Mouse (Mus musculus): Measurements from ENCODE around the gene Mical3.
A peak's percentile ranks its signal among the peaks of the same experiment; 100 is the strongest.

The Mical3 gene

DNA sequence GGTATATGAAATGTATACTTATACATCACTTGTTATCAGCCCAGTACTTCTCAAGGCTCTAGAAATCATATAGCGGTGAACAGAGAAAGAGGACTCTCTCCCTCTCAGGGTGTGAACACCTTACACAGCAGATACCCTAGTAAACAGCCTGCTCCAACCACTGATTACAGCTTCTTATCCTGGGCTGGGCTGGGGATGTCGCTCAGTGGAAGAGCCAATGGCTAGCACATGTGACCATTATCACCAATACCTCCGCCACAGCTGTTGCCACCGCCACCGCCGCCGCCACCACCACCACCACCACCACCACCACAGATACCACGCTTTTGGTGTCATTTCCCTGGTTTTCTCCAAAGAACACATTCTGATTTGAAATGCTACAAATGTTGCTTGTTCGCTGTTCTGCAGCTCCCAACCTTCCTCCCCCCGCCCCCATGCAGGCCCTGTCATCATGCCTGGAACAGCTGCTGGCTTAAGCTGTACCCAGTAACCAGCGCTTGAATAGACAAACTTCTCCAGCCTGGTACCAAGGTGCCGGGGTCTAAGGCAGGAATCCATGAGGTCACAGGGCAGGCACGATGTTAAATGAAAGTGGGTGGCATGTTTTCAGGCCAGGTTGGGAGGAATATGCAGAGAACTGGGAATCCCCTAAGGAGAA, 78.7 kb downstream of the Mical3 start:
- no peak for DNase-seq (ENCODE audit: low spot score in 2 of 2)

DNA sequence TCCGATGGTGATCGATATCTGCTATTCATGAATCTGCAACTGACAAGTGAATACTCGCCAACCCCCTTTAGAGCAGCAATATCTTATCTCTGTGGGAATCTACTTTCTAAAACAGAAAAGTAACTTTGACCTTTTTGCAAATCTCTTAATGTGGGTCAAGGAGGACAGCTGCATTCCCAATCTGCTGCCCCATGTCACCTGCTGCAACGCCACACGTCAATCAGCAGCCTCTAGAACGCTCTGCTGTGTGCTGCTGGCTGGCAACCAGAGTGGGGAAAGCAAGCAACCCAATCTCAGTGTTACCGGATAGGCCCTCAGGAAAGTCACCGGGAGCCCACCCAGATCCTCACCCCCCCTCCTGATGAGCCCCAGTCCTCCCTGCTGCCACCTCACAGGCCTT, 79.4 kb downstream of the Mical3 start:
- no peak for DNase-seq (ENCODE audit: low spot score in 2 of 2)

DNA sequence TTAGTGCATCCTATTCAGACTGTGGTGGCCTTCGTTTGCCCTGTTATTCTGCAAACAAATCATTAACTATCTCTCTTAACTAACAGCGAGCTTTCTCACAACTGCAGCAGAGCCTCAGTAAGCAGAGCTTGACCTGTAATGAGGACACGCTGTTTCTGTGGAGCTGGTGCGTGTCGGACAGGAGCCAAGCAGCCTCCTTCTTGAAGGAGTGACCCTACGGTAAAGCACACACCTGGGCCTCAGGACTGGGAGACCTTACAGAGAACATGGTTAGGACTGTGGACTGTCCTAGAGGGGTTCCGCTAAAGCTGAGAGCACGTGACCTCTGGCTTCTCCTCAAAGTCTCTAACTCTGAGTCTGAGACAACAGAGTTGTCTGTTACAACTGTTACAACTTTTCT, 82.1 kb downstream of the Mical3 start:
- DNase-seq (ENCODE audit: low spot score in 2 of 2), result no peak

DNA sequence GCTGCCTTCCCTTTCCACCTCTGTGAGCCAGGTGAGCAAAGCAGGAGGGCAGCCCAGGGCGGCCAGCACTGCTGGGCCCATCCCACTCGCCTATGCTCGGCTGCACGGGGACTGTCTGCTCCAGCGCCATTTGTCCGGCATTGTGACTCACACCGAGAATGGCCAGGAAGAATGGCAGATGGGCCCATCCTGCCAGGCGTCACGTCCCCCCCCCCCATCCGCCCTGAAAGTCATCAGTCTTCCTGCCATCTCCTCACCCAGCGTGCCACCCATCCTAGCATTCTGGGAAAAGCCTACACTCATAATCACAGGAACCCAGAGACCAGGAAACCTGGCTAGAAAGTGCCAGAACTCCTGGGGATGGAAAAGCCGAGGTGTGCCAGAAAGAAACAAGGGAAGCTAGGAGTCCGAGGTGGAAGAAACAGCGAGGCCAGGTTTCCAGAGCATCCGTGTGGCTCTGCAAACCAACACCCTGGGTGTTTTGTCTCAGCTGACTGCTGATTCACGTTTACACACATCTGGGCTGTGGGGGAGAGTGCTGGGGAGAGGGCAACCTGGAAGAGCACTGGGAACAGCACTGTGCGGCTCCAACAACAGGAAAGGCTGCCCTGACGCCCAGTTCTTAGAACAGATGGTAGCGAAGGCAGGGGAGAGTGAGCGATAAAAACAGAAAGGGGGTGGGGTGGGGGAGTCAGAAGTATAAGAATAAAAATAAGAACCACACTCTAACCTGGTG, 85.3 kb downstream of the Mical3 start:
- DNase-seq (ENCODE audit: low spot score in 2 of 2), result no peak

DNA sequence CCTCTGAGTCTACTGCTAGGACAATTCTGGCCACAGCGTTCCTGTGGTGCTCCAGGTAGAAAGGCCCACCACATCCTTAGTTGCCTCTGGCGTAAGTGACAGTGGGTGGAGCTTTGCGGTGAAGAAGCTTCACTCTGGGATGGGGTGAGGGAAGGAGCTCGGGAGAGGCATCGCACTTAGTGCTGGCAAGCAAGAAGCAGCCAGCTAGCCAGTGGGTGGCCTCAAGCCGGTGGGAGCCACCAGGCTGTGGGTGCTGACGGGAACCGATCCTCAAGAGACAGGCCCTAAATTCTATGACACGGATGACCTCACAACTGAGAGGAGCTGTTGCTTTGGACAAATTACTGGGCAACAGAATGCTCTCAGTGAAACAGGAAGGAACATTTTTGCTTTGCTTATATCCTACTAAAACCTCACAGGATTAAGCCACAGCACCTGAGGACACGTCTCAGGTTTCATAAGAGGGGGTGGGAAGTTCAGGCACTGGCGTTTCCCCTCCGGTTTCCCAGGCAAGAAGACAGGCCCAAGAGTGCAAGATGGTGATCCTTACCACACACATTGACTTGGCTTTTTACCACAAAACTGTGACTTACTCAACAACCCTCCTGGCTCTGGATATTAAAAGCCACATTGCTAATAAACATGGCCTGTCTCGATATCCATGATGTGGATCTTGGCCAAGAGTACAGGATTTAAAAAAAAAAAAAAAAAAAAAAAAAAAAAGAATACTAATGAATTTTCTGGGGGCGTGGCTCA, 87.2 kb downstream of the Mical3 start:
- DNase-seq (ENCODE audit: low spot score in 2 of 2), result no peak

DNA sequence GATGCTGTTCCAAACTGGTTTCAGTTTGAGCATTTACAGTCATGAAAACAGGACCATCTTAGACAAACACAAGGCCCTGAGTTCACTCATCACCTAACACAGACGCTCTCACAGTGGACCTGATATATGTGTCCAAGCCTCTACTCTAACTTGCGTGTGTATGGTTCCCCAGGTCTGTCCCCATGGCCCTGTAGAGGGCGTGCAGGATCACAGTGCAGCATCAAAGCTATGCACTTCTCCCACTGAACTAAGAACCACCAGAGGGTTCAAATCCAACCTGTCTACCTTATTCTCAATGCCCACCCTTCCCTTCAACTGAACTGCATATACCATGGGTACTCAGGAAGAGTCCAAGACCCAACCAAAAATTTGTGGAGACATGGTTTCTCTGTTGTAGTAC, 91.1 kb downstream of the Mical3 start:
- no peak for DNase-seq (ENCODE audit: low spot score in 2 of 2)

DNA sequence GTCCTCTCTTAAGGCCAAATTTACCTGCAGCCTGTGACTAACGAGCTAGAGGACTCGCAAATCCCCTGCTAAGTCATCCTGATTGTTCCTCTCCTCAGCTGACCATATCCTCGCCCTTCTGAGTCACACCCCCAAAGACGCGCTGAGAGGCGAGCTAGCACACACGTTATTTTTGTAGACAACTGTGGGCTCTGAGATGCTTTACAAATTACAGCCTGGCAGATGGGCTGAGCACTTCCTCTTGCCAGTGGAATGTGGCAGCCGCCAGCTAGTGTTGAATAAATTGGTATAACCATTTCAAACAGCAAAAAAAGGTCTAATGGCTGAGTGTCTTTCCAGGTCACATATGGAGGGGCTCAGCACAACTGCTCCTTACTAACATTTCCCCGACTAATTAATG, 91.5 kb downstream of the Mical3 start:
- DNase-seq (ENCODE audit: low spot score in 2 of 2), result no peak

DNA sequence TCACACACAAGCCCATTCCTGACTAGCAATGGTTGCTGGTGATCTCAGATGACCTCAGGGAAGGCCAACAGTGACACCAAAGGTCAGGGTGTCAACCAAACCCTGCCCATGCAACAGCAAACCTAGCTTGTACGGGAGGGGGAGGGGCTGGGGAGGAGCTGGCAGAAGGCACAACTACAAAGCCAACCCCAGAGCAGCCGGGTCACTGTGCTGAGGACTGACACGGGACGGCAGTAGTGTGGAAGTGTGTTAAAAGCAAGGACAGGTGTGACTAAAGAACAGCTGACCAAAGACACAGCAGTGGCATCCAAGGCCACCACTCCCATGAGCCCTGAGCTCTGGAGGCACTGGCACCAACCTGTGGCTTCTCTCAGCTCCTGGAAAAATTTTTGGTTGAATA, 93.7 kb downstream of the Mical3 start:
- no peak for DNase-seq (ENCODE audit: low spot score in 2 of 2)

DNA sequence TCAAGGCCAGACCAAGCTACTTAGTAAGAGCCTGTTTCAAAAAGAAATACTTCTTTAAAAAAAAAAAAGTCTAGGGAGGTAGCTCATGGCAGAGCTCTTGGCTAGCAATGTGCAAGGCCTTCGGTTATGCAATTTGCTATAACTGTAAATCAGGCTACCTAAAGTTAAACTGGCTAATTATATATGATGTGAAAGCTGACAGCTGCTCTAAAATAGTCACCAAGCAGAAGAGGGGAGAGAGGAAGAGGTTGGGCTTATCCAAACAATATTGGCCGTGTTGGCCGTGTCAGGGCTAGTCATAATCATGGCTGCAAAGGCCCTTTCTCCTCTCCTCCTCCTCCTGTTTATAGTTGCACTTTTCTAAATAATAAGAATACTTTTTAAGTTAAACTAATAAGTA, 94.9 kb downstream of the Mical3 start:
- DNase-seq (ENCODE audit: low spot score in 2 of 2), result no peak

DNA sequence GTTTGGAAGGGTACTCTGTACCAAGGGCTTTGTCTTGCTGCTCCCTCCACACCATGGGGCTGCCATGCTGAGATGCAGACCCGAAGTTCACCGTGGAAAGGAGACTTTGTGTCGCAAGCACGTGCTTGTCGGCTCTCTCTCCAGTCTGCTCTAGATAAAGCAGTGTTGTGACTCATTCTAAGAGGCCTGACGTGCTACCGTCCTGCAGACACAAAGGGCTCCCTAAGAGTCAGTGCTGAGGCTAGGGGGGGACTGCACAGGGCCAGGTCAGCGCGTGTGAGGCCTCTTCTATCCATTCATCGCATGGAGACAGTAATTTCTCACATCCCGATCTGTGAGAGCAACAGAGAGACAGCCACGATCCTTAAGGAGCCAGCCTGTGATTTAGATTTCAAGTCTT, 95.5 kb downstream of the Mical3 start:
- no peak for DNase-seq (ENCODE audit: low spot score in 2 of 2)

DNA sequence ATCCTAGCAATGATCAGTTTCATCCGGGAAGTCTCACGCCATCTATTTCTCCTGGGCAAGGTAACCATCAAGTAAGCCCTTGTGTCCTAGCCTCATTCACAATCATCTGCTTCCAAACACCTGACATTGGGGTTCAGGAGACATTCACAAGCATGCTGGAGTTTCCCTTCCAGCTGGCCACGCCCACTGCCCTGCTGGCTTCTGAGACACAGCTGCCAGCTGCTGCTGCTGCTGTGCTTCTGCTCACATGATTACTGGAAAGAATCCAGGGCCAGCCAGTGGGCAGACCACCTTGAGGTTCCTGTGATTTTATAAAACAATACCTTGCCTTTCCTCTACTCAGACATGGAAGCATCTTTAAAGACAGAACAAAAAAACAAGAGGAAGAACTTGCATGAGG, 97.5 kb downstream of the Mical3 start:
- no peak for DNase-seq (ENCODE audit: low spot score in 2 of 2)

DNA sequence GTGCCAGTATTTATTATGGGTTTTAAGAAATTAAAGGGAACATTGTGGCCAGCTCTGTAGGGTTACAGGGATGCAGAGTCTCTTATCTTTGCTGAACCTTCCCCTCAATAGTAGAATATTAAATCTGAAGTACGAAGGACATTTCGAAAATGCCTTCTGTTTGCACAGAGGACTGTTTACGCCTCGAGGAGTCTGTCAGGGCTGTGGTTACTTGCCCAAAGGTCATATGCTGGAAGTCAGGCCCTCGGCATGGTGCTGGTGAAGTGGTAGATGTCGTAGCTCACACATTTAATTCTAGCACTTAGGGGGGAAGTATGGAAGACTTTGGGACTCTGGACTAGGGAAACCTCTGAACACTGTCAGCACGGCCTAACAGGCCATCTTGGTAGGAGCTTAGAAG, 99.4 kb downstream of the Mical3 start:
- no peak for DNase-seq (ENCODE audit: low spot score in 2 of 2)

DNA sequence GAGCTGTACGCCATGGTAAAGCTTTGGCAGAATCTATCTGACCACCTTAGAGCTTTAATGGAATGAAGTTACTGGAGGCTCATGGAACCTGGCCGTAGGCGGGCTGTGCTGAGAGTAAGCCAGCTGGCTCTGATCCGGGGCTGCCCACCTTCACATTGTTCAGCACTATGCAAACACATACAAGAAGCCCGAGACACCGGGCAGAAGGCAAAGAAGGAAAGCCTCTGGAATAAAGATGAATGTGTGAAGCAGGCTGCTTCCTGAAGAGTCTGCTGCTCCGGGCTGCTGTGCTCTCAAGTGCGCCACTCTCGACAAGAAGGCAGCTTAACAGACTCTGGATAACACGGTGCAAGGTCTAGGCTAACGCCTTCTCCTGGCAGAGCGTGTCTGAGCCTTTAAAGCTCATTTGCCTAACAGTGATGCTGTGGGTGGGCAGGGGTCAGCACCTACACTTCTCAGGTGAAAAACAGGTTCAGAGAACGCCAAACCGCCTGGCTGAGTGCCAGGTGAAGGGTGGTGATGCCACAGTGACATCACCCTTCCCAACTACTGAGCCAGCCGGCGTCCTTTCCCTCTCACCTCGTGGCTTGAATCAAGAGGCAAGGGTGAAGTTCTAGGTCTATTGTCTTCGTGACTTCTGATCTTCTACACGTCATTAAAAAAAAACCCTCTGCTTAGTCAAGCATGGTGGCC, 100.8 kb downstream of the Mical3 start:
- no peak for DNase-seq (ENCODE audit: low spot score in 2 of 2)

DNA sequence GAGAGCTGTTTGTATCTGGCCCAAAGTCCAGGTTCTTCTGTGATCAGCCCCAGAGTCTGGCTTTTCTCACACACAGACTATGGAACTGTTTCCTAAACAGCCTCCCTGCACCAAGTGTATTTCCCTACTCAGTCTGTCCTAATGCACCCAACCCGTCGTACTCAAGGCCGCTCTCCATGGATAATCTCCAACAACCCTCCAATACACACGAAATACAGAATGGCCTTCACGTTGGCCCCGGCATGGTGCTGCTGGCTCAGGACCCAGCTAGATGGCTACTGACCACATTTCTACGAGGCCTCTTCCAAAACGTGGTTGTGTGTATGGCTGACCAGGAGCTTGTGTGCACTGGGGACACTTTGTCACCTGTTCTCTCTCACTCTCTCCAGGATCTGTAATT, 102.3 kb downstream of the Mical3 start:
- DNase-seq (ENCODE audit: low spot score in 2 of 2), result no peak

DNA sequence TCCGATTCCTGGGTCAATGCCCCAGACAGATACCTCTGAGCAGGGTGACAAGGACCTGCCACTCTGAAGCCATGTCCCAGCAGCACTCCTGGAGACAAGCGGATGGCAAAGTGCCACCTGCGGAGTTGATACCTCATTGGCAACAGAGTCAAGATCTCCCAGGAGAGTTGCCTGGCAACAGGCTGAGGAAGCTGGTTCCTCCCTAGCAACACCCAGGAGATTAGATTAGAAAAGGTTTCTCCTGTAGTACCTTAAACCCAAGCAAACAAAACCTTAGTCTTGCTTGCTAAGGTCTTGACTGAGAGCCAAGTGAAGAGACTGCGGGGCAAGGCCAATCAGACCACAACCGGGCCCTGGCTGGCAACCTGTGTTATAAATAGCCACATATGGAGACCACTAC, 103.5 kb downstream of the Mical3 start:
- DNase-seq (ENCODE audit: low spot score in 2 of 2), result no peak

DNA sequence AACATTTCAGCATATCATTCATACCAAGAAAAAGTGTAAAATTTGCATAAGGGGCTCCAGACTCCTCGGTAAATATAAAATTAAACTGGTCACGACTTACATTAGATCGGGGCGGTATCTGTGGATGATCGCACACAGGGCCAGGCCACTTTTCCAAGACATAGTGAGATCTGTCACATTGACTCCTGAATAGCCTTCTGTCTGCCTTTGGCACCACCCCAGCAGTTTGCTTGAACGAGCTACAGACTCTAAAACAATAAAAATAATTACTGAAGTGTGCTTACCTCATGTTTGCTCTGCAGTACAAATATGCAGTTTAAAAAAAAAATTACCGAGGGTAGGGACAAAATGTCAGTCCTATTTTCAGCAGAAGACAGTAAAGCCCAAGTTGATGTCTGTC, 103.9 kb downstream of the Mical3 start:
- no peak for DNase-seq (ENCODE audit: low spot score in 2 of 2)

DNA sequence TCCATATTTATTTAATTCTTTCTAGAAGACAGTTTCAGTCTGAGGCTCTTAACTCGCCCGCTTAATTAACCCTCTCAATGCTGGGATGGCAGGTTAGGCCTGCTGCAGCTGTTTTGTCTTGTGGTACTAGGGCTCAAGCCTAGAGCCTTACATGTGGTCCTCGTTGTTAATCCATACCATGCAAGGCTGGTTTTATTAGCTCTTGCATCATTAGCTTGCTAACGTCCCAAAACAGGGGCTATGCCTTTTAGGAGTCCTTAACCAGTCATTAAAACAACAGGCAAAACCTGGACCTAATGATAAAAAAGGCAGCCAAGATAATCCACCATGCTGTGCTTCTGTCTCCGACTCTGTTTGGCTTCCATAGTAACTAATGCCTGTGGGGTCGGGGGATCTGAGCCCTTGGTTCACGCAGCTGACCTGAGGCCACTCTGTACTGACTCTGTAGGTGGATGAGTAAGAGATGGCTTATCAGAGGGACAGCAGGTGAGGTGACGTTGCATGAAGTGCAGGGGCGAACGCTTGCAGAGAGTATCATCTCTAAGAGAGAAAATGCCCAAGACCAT, 104.7 kb downstream of the Mical3 start:
- DNase-seq (ENCODE audit: low spot score in 2 of 2), result no peak

DNA sequence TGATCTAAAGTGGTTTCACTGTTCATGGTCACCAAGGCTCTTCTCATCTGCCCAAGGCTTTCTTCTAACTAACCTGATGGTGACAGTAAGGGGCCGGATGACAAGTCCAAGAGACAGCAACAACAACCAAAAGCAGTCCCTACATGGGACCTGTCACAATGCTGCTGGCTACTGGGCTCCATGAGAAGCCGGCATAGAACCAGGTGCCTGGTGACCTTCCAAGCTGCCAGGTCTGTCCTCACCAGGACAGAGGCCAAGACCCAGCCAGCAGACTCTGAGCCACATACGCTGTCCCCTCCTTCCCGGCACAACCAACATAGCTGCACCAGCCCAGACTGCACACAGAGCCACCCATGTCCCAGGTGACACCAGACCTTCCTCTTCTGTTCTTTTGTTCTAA, 112.7 kb downstream of the Mical3 start:
- DNase-seq (ENCODE audit: low spot score in 2 of 2), result no peak

DNA sequence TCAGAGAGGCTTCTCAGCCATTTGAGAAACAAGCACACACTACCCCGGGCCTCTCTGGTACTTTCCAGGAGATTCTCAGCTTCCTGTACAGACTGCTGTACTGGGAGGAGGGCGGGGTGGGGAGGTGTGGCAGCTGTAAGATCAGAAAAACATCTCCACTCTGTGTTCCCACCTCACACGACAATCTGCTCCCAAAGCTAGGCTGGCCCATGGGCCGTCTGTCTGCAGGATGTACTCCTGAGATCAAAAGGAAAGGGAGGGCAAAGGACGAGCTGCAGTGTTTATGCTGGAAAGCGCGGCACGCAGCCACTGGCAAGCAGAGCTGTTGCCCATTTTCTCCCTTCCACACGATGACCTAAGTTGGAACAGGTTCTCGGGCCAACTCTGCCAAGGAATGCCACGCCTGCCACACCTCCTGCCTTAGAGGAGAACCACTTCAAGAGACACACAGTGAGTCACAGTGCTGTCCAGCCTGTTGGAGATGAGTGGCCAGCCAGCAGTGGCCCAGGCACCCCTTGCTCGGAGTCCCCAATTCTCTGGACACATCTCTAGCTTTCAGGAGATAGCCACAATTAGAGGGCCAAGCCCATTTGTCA, 113.3 kb downstream of the Mical3 start:
- DNase-seq (ENCODE audit: low spot score in 2 of 2), result peak in 1 of 2 experiments; percentile 4

DNA sequence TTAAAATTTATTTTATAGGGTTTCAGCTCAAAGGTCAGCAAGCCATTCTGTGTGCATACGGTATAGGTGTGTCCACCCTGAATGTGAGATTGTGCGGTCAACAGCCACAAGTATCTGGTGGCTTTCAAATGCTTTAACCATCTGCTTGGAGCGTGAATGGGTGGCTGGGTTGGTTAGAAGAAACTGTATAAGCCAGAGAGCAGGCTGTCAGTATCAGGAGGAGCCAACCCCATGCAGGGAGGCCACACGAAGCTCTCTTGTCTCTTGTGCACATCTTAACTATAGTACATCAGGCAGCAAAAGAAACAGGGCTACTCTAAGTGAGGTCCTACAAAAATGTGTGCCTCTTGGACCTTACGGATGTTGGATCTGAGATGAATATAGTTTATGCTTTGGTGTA, 114.7 kb downstream of the Mical3 start:
- DNase-seq (ENCODE audit: low spot score in 2 of 2), result no peak

DNA sequence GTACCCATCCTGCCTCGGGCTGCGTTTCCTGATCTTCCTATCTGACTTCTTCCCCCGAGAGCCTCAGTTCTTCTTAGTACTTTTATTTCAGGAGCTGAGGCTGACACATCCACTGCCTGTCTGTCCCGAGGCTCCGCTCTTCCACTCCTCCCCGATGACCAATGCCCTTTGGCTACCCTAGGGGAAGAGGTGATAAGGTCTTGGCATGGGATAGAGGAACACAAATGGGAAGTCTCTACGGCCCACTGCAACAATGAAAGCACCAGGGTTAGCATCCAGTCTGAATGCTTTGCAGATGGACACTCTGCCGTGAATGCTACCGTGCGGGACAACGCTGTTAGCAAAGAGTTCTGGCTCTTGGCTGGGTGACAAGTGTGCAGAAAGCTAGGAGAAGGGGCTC, 116.5 kb downstream of the Mical3 start:
- no peak for DNase-seq (ENCODE audit: low spot score in 2 of 2)

DNA sequence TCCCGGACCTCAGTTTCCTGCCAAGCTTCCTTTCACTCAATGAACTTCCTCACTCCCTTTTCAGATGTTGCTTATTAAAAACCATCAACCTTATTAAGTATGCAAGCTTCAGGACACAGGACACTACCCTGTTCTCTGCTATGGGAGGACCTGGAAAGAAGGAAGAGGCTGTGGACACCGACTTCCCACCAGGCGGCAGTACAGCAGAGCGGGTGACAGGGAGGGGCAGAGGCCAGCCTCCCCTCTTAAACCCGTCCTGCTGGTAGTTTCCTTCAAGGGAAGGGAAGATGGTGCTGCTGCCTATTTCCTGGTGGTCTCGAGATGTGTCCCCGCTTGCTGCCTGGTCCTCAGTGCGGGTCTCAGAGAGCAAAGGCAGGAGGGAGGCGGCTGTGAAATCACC, 117.0 kb downstream of the Mical3 start:
- DNase-seq (ENCODE audit: low spot score in 2 of 2), result peak in 1 of 2 experiments; percentile 29

Data from natural killer cell, adult 2 months (primary cell).